Mouse (Mus musculus): Measurements from ENCODE around the gene Lrp6. TPM values are rescaled to one million over a fixed set of nuclear protein-coding genes. Genes with fewer than 3 reads are reported as not detected.

Lrp6 gene
- polyA plus RNA-seq, 1 experiment, result 8.4 TPM

DNA sequence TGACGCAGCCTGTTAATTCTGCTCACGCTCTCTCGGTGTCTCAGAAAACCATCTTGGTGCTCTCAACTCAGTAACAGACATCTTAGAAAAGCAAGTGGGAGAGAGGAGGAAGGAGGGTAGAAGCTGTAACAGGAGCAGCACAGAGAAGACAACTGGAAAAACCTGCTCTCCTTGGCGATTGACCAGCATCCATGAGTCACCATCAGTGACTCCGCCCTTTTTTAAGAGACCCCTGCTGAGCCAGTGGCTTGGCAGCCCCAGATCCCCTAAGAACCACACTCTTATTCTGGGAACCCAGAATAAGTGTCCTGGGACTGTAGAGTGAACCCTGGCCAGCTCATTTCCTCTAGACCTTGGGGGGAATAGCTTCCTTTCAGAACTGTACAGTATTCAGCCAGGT lies 159.5 kb downstream of the Lrp6 start:
- Histone ChIP-seq H3K79me2 (ENCODE audit: control insufficient read depth, insufficient read depth) (no peaks in the 10 kb centered on the region), H3K27me3 (ENCODE audit: control insufficient read depth, insufficient read depth, insufficient read length) (no peaks in the 10 kb centered on the region), H3ac (ENCODE audit: control insufficient read depth, insufficient read length) (no peak overlapping the region), H3K4me2 (ENCODE audit: low read depth) (peak overlapping the region; percentile 24), H3K36me3 (ENCODE audit: control insufficient read depth, insufficient read depth) (no peaks in the 10 kb centered on the region), H3K4me3 (no peak overlapping the region)
- no peak for TF ChIP-seq TCF12 (IDR thresholded peaks at IDR 0.05; ENCODE audit: insufficient read depth, poor library complexity, severe bottlenecking)

- no peak for TF ChIP-seq MYOG (IDR thresholded peaks at IDR 0.05; ENCODE audit: control insufficient read depth in 1 of 3, insufficient read depth in 1 of 3, insufficient read length in 2 of 3, low read depth in 2 of 3)
- TF ChIP-seq E2F4 (IDR thresholded peaks at IDR 0.05; ENCODE audit: insufficient read depth), result no peak
- TF ChIP-seq MAX (IDR thresholded peaks at IDR 0.05; ENCODE audit: low read depth), result no peak
- TF ChIP-seq POLR2AphosphoS2 (IDR thresholded peaks at IDR 0.05; ENCODE audit: insufficient read length, low read depth), result no peak
- no peak for TF ChIP-seq TCF12 (IDR thresholded peaks at IDR 0.05; ENCODE audit: insufficient read depth, poor library complexity, severe bottlenecking)
- TF ChIP-seq REST (IDR thresholded peaks at IDR 0.05; ENCODE audit: insufficient read depth, insufficient read length), result no peak
- no peak for TF ChIP-seq USF1 (IDR thresholded peaks at IDR 0.05; ENCODE audit: low read depth)
- Histone ChIP-seq H3K36me3 (ENCODE audit: control insufficient read depth, insufficient read depth) (no peaks in the 10 kb centered on the region), H3K4me3 (no peak overlapping the region)
Measured at GRCm38 (mm10) chr6:134403684-134404070, 163.1 kb downstream of the Lrp6 start.

DNA sequence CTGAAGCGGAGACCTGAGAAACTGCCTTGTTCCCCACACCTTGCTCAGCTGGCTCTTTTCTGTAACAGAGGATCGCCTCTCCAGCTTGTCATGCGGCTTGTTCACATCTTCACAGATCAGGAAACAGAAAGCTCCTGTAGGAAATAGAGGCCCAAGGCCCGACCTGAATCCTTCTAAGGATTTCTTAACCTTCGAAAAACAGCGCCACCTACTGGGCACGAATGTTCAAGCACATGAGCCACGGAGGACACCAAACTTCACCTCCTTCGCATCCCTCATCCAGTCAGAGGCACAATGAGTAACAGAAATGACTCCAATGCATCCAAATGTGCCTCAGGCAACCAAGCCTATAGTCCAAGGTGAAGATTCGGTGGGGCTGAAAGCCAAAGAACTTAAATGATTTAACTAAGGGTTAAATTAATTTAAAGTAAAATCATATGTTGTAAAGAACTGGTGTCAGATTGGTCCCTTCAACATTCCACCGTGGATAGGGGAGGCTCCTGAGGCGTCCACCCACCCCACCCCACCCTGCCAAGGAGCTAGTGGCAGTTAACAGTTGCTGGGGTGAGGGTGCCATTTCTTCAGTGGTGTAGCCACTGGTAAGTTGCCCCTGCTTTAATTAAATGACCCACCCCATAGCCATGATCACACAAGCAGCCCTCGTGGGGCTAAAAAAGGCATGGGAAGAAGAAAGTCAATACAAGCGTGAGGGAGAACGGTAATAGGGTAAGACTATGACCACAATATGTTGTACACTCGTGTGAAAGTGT lies 163.7 kb downstream of the Lrp6 start:
- TF ChIP-seq E2F4 (IDR thresholded peaks at IDR 0.05; ENCODE audit: insufficient read depth) (no peak), TCF12 (IDR thresholded peaks at IDR 0.05; ENCODE audit: insufficient read depth, poor library complexity, severe bottlenecking) (no peak), POLR2A (IDR thresholded peaks at IDR 0.05; ENCODE audit: insufficient read length, low read depth) (no peak), SRF (IDR thresholded peaks at IDR 0.05; ENCODE audit: control insufficient read depth, insufficient read length, low read depth) (no peak), MAX (IDR thresholded peaks at IDR 0.05; ENCODE audit: low read depth) (no peak), USF1 (IDR thresholded peaks at IDR 0.05; ENCODE audit: low read depth) (no peak), POLR2AphosphoS2 (IDR thresholded peaks at IDR 0.05; ENCODE audit: insufficient read length, low read depth) (no peak), CEBPB (IDR thresholded peaks at IDR 0.05; ENCODE audit: insufficient read depth, poor library complexity, severe bottlenecking) (no peak), REST (IDR thresholded peaks at IDR 0.05; ENCODE audit: insufficient read depth, insufficient read length) (no peak), MYOD1 (IDR thresholded peaks at IDR 0.05; ENCODE audit: control insufficient read depth in 1 of 3, insufficient read length in 2 of 3, low read depth in 2 of 3) (no peak), MYOG (IDR thresholded peaks at IDR 0.05; ENCODE audit: control insufficient read depth in 1 of 3, insufficient read depth in 1 of 3, insufficient read length in 2 of 3, low read depth in 2 of 3) (no peak), TCF3 (IDR thresholded peaks at IDR 0.05; ENCODE audit: insufficient read length, low read depth) (no peak)
- Histone ChIP-seq H3K79me2 (ENCODE audit: control insufficient read depth, insufficient read depth) (no peaks in the 10 kb centered on the region), H3K27me3 (ENCODE audit: control insufficient read depth, insufficient read depth, insufficient read length) (no peaks in the 10 kb centered on the region), H3K4me3 (no peak overlapping the region), H3K36me3 (ENCODE audit: control insufficient read depth, insufficient read depth) (no peaks in the 10 kb centered on the region), H3K4me2 (ENCODE audit: low read depth) (no peak overlapping the region), H3ac (ENCODE audit: control insufficient read depth, insufficient read length) (no peak overlapping the region)

More at GRCm38 (mm10) chr6:134403684-134404070, 163.1 kb downstream of the Lrp6 start:
- no peak overlapping the region for H3K4me2 ChIP-seq (ENCODE audit: low read depth)
- H3K79me2 ChIP-seq (ENCODE audit: control insufficient read depth, insufficient read depth), result no peaks in the 10 kb centered on the region
- no peak overlapping the region for H3ac ChIP-seq (ENCODE audit: control insufficient read depth, insufficient read length)
- H3K27me3 ChIP-seq (ENCODE audit: control insufficient read depth, insufficient read depth, insufficient read length), result no peaks in the 10 kb centered on the region

Other genes with a start within 250 kb of the Lrp6 start
- gene Bcl2l14, start 170.6 kb downstream of the Lrp6 start, polyA plus RNA-seq (2012; fragmentation: generic; extraction: Trizol), result 0.04 TPM
- gene Mansc1, start 65.5 kb upstream of the Lrp6 start, polyA plus RNA-seq (2012; fragmentation: generic; extraction: Trizol), result not detected
- gene Borcs5, start 72.5 kb upstream of the Lrp6 start, polyA plus RNA-seq (2012; fragmentation: generic; extraction: Trizol), result 8.8 TPM
- gene Dusp16, start 225.7 kb upstream of the Lrp6 start, polyA plus RNA-seq (2012; fragmentation: generic; extraction: Trizol), result 4.8 TPM

Measured in myocyte (in vitro differentiated cells).